Mouse (Mus musculus) erythroblast, embryonic 14.5 days (primary cell): ENCODE results near the gene Smg6.

Experiments
- GATA1 ChIP-seq: IDR thresholded peaks from 2 replicates; pipeline ENCODE4 v1.6.1; 2012; ENCODE audit warnings: low read length, inconsistent platforms, mixed read lengths
- TAL1 ChIP-seq: IDR thresholded peaks from 3 replicates; pipeline ENCODE4 v1.6.1; 2012; ENCODE audit warnings: low read length, inconsistent platforms, mixed read lengths

DNA sequence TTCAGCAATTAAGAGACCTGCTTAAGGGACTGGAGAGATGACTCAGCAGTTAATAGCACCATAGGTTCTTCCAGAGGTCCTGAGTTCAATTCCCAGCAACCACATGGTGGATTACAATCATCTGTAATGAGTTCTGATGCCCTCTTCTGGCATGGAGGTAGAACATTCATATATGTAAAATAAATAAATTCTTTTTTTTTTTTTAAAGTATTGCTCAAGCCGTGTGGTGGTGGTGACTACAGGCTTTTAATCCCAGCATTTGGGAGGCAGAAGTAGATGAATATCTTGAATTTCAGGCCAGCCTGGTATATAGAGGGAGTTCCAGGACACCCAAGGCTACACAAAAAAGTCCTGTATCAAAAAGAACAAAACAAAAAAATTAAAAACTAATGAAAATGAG lies 224.7 kb downstream of the Smg6 start:
- TF ChIP-seq TAL1 (no peak), GATA1 (no peak)
